Mouse (Mus musculus) midbrain, embryonic 16.5 days (tissue): ENCODE measurements at regions not wholly inside any gene's neighbourhood (a gene's known extent, or its start where the extent isn't known, plus 50 kb on each side); places are given as distances from the start of the nearest gene placed in this dataset.

Experiments
- ATAC-seq: fragments of 200-750 bp; cut with Nextera tagmentation; 2 replicates; pipeline ENCODE4 v1.8.0; 2017; ENCODE audit warnings: moderate TSS enrichment
- H3K27ac ChIP-seq: fragments of 300-500 bp; sonication (generic); 2 replicates; pipeline ENCODE4 v1.5.1; 2014; ENCODE audit warnings: mild to moderate bottlenecking, low read length, mixed read lengths
- H3K27me3 ChIP-seq: fragments of 300-500 bp; sonication (generic); 2 replicates; pipeline ENCODE4 v1.6.1; 2014; ENCODE audit warnings: low read depth, low read length, mixed read lengths; ENCODE audit not compliant: control insufficient read depth, insufficient read depth
- H3K36me3 ChIP-seq: fragments of 300-500 bp; sonication (generic); 2 replicates; pipeline ENCODE4 v1.6.1; 2014; ENCODE audit warnings: mild to moderate bottlenecking, low read length, moderate library complexity, mixed read lengths; ENCODE audit not compliant: control insufficient read depth, insufficient read depth
- H3K4me1 ChIP-seq: fragments of 300-500 bp; sonication (generic); 2 replicates; pipeline ENCODE4 v1.6.1; 2014; ENCODE audit warnings: mild to moderate bottlenecking, low read length, mixed read lengths; ENCODE audit not compliant: control insufficient read depth, insufficient read depth
- H3K4me2 ChIP-seq: fragments of 300-500 bp; sonication (generic); 2 replicates; pipeline ENCODE4 v1.6.1; 2014; ENCODE audit warnings: mild to moderate bottlenecking, low read length, mixed read lengths
- H3K4me3 ChIP-seq: fragments of 300-500 bp; sonication (generic); 2 replicates; pipeline ENCODE4 v1.5.1; 2014; ENCODE audit warnings: low read depth, mild to moderate bottlenecking, low read length, moderate library complexity, mixed read lengths
- H3K9ac ChIP-seq: fragments of 300-500 bp; sonication (generic); 2 replicates; pipeline ENCODE4 v1.6.1; 2014; ENCODE audit warnings: low read depth, low read length, mixed read lengths
- H3K9me3 ChIP-seq: fragments of 300-500 bp; sonication (generic); replicated peaks from 2 replicates; pipeline ENCODE4 v1.6.1; 2014; ENCODE audit warnings: mild to moderate bottlenecking, low read length, mixed read lengths; ENCODE audit not compliant: control insufficient read depth, poor library complexity, severe bottlenecking
- WGBS: fragments of 180-500 bp; shearing (Covaris S2); extraction: QIAGEN DNeasy Blood & Tissue Kit; methylation state at CpG from one replicate; pipeline ENCODE4 v1.1.7; 2014; 5-methylcytosine and 5-hydroxymethylcytosine counted together

DNA sequence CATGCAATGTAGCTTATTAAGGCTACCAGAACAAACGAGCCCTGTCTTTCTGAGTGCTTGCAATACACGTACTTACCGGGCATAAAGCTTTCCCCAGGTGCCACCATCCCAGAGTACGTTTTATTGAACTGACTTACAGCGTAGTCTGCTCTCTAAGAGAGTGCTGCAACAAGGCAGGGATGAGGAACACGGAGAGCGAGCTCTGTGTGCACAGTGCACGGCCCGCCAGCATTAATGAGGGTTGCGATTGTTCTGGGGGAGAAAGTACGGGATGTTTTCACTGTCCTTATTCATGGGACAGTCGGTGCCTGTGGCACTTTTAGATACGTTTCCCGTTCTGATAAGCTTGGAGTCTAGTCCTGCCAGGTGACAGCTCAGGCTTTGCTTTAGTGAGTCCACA lies 331.7 kb downstream of the Etnk1 start:
- Histone ChIP-seq H3K4me1 (no peaks in the 10 kb centered on the region), H3K27me3 (no peaks in the 10 kb centered on the region), H3K4me2 (0 out of 2 replicates have a peak overlapping the region, but pooled peaks have one; percentile 0), H3K9ac (no peak overlapping the region), H3K4me3 (no peak overlapping the region), H3K36me3 (no peaks in the 10 kb centered on the region), H3K27ac (no peak overlapping the region), H3K9me3 (no peaks in the 10 kb centered on the region)
- 66% methylated on average over 14 of the region's 14 CpGs for WGBS
- no peak for ATAC-seq

DNA sequence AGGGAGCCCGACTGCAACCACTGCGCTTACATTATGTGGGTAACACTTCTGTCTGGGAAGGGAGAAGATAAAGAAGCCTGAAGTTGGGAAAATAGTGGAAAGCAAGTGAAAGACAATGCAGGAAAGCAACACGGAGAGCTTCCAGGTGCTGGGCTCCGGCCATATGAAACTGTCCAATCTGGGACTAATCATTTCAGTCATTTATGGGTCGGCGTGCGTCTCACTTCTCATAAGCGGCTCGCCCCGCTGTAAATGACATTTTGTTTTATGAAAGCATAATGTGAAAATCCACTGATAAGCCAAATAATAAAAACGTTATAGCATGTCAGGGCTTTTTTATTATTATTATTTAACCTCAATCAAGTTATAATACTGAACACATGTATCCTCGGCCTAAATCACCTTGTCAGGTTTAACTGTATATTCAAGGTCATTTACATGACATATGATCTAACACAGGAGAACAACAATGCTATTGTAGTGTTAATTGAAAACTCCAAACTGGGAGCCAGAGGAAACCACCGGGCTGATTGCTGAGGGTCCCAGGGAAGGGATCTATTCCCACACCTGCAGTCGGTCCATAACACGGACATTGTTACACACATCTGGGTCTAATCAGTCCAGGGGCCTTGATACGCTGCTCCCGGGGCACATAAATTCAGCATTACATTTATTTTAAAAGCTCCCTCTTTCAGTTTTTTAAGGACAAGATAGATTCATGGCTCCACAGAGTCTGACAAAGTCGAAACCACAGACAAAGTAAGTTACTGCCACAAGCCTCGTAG lies 332.4 kb downstream of the Etnk1 start:
- Histone ChIP-seq H3K9me3 (no peaks in the 10 kb centered on the region), H3K9ac (no peak overlapping the region), H3K36me3 (no peaks in the 10 kb centered on the region), H3K27me3 (no peaks in the 10 kb centered on the region), H3K4me3 (no peak overlapping the region), H3K4me2 (no peak overlapping the region), H3K4me1 (no peaks in the 10 kb centered on the region), H3K27ac (no peak overlapping the region)
- no peak for ATAC-seq
- 92% methylated on average over 19 of the region's 19 CpGs for WGBS

DNA sequence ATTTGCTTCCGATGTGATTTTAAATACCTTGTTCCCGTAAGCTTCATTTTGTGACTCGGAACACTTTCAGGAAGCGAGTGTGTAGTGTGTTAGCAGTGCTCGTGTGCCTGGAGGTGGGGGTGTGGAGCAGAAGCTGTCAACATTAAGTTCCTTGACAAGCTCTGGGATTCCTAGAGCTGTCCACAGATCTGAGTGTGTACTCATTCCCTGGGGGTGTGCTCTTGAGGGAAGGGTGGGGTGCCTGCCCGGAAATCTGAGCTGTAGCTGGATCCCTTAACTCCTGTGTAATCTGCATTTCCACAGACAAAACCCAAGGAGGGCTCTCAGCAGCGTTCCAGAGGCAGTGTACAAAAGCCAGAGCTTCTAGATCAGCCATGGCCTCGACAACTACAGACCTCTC lies 335.8 kb downstream of the Etnk1 start:
- no peak for ATAC-seq
- H3K4me2 ChIP-seq = no peak overlapping the region
- H3K9me3 ChIP-seq = no peaks in the 10 kb centered on the region
- no peaks in the 10 kb centered on the region for H3K27me3 ChIP-seq
- 76% methylated on average over 8 of the region's 8 CpGs for WGBS
- H3K4me3 ChIP-seq = no peak overlapping the region
- no peaks in the 10 kb centered on the region for H3K36me3 ChIP-seq
- H3K27ac ChIP-seq = no peak overlapping the region
- H3K9ac ChIP-seq = no peak overlapping the region
- no peaks in the 10 kb centered on the region for H3K4me1 ChIP-seq

DNA sequence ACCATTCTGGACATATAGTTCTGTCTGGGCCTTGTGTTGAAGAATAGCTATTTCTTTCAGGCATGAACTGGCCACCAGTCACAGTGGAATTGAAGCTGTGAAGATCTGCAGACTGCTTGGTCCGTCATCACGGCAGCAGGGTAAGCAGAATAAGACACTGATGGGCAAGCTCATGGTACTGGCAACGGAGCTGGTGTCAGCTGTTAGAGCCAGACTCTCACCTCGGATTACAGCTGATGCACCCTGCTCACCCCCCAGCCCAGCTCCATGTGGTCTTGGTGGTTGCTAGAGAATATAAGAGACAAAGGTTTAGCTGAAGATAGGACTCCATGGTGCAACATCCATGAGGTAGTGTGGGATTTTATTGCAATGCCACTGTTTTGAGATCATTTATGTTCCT lies 336.9 kb downstream of the Etnk1 start:
- Histone ChIP-seq H3K4me2 (no peak overlapping the region), H3K4me1 (no peaks in the 10 kb centered on the region), H3K9me3 (no peaks in the 10 kb centered on the region), H3K4me3 (no peak overlapping the region), H3K27ac (no peak overlapping the region), H3K27me3 (no peaks in the 10 kb centered on the region), H3K9ac (no peak overlapping the region), H3K36me3 (no peaks in the 10 kb centered on the region)
- 92% methylated on average over 4 of the region's 4 CpGs for WGBS
- no peak for ATAC-seq

DNA sequence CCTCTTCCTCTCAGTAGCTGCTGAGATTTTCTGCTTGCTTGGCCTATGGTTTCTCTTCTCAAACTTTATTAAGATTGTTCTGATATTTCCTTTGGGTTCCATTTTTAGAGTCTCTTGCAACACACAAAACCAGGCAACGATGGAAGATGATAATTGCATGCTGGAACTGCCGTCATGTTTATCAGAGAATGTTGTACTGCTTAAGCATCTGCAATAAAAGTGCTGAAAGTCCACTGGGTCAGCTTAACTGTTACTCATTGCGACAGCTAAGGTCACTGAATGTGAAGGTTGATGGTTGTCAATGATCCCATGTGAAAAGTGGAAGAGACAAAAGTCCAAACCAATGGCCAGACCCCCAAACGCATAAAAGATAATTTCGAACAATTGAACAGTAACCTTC lies 346.4 kb downstream of the Etnk1 start:
- Histone ChIP-seq H3K27ac (no peak overlapping the region), H3K27me3 (no peaks in the 10 kb centered on the region), H3K9me3 (no peaks in the 10 kb centered on the region), H3K4me2 (no peak overlapping the region), H3K36me3 (no peaks in the 10 kb centered on the region), H3K4me1 (no peaks in the 10 kb centered on the region), H3K4me3 (no peak overlapping the region), H3K9ac (no peak overlapping the region)
- WGBS = 94% methylated on average over 5 of the region's 5 CpGs
- no peak for ATAC-seq

DNA sequence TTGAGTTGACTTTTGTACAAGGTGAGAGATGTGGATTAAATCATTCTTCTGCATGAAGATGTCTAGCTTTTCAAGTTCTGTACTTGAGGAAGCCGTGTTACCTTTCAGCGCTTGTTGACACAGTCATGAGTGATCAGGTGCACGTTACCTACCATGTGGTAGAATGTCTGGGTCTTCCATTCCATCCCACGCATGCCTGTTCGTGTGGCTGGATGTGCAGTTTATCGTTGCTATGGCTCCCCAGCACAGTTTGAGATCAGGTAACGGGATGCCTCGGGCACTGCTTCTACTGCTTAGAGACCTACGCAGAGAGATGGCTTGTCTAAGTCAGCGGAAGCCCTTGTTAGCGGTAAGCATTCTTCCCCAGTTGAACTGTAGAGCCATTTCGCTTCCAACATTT lies 348.1 kb downstream of the Etnk1 start:
- 87% methylated on average over 12 of the region's 12 CpGs for WGBS
- no peak for ATAC-seq
- no peaks in the 10 kb centered on the region for H3K27me3 ChIP-seq
- H3K4me3 ChIP-seq = no peak overlapping the region
- no peak overlapping the region for H3K9ac ChIP-seq
- H3K27ac ChIP-seq = no peak overlapping the region
- H3K36me3 ChIP-seq = no peaks in the 10 kb centered on the region
- H3K9me3 ChIP-seq = no peaks in the 10 kb centered on the region
- no peak overlapping the region for H3K4me2 ChIP-seq
- no peaks in the 10 kb centered on the region for H3K4me1 ChIP-seq

DNA sequence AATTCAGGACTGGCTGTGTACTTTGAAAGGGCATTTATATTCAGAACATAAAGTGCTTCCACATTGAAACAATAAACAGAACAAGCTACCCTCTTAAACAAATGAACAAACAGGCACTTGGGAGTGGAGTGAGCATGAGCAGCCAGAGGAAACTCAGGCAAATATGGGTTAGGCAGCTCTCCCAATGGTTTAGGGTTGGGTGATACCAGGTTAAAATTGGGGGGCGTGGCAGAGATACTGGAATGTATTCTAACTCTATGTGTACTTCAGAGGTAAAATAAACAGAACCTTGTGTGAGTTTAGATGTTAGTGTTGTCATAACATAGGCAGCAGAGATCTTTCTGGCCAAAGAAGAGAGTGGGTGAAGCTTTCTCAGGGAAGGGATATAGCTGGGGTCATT lies 349.7 kb downstream of the Etnk1 start:
- H3K27ac ChIP-seq = no peak overlapping the region
- 97% methylated on average over 1 of the region's 1 CpGs for WGBS
- H3K4me3 ChIP-seq = no peak overlapping the region
- no peaks in the 10 kb centered on the region for H3K4me1 ChIP-seq
- no peaks in the 10 kb centered on the region for H3K27me3 ChIP-seq
- H3K9me3 ChIP-seq = no peaks in the 10 kb centered on the region
- H3K4me2 ChIP-seq = no peak overlapping the region
- no peaks in the 10 kb centered on the region for H3K36me3 ChIP-seq
- ATAC-seq = no peak
- no peak overlapping the region for H3K9ac ChIP-seq

DNA sequence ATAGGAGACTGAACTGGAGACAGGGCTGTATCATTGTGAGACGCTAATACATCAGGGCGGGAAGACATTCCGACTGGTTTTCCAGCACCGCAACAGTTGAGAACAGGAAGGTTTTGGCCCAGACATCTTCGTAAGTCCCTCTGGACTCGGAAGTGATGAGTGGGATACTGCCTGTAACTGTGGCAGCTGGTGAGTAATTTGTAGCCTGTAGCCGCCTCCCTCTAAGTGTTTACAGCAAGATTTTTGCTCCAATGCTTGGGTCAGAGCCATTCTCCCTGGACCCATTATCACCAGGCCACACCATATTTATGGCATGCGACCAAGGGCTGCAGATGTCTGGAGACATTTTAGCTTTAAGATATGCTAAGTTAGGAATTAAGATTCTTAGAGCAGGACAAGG lies 351.5 kb downstream of the Etnk1 start:
- H3K27ac ChIP-seq = no peak overlapping the region

DNA sequence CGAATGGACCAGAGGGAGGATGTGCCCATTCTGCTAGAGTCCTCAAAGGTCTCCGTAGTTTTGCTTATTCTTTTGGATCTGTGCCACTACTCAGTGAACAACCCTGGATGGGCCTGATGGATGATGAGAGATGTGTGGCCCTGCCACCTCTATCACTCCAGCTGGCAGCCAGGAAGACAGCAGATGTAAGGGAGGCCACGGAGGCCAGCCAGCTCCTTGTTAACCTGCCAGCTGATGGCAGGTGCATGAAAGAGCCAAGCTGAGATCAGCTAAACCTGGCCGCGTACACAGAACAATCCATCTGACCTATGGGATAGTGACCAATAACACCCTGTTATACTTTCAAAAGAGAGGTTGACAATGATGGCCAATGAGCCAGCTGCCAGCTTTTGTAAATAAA lies 352.6 kb downstream of the Etnk1 start:
- Histone ChIP-seq H3K4me3 (no peak overlapping the region), H3K27ac (no peak overlapping the region), H3K4me2 (no peak overlapping the region), H3K36me3 (no peaks in the 10 kb centered on the region), H3K9me3 (no peaks in the 10 kb centered on the region), H3K4me1 (no peaks in the 10 kb centered on the region), H3K9ac (no peak overlapping the region), H3K27me3 (no peaks in the 10 kb centered on the region)
- WGBS = 87% methylated on average over 5 of the region's 5 CpGs
- no peak for ATAC-seq

More for the DNA sequence above, 351.5 kb downstream of the Etnk1 start:
- H3K4me3 ChIP-seq = no peak overlapping the region
- no peaks in the 10 kb centered on the region for H3K9me3 ChIP-seq
- WGBS = 94% methylated on average over 8 of the region's 8 CpGs
- no peaks in the 10 kb centered on the region for H3K4me1 ChIP-seq
- H3K4me2 ChIP-seq = no peak overlapping the region
- no peak for ATAC-seq
- no peak overlapping the region for H3K9ac ChIP-seq
- H3K27me3 ChIP-seq = no peaks in the 10 kb centered on the region
- no peaks in the 10 kb centered on the region for H3K36me3 ChIP-seq
